Mouse (Mus musculus): ENCODE data around the gene Gm26965.

Gene Gm26965

DNA sequence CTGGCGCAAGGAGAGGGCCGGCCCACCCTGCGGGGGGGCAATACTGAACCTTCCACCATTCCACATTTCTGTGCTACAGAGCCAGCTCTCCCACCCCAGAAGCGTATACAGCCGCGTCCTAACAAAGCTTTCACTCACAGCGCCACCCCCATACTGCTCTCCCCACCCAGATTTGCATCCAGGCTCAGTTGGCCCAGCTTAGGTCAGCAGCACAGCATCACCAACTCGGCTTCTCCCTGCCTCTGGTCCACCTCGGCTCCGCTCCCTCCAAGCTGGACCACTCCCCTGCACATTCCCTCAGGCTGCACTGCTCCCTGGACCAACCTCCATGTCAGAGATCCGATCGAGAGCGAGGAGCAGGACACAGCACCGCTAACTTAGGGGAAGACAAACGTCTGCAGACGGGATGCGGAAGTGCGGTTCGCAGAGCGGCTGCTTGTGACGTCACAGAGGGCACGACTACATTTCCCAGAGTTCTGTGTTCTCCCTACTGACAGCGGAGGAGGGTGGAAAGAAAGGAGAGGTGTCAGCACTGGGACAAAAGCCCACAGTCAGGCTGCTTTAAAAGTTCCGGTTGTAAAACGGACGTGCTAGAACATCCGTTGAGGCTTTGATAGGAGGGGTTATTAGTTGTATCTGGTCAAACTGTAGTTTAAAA, at the start of gene Gm26965, which contains the start of gene Zfp87:
Gene Gm26965 (minus strand): TSS at position 399 of the 658 bp plus-strand sequence.
Gene Zfp87 (minus strand): TSS at position 425 of the 658 bp plus-strand sequence.
- DNase-seq (ENCODE audit: low read depth): peak; percentile 98

GRCm38 (mm10) chr13:67572591-67573189, 46.7 kb upstream of the Gm26965 start:
- DNase-seq (ENCODE audit: low read depth): no peak

- no peak for DNase-seq (ENCODE audit: low read depth)
Observed at GRCm38 (mm10) chr13:67553730-67554129, 27.8 kb upstream of the Gm26965 start, which contains the start of gene Zfp748. Gene Zfp748, minus strand, starts transcription at chr13:67553830.

DNA sequence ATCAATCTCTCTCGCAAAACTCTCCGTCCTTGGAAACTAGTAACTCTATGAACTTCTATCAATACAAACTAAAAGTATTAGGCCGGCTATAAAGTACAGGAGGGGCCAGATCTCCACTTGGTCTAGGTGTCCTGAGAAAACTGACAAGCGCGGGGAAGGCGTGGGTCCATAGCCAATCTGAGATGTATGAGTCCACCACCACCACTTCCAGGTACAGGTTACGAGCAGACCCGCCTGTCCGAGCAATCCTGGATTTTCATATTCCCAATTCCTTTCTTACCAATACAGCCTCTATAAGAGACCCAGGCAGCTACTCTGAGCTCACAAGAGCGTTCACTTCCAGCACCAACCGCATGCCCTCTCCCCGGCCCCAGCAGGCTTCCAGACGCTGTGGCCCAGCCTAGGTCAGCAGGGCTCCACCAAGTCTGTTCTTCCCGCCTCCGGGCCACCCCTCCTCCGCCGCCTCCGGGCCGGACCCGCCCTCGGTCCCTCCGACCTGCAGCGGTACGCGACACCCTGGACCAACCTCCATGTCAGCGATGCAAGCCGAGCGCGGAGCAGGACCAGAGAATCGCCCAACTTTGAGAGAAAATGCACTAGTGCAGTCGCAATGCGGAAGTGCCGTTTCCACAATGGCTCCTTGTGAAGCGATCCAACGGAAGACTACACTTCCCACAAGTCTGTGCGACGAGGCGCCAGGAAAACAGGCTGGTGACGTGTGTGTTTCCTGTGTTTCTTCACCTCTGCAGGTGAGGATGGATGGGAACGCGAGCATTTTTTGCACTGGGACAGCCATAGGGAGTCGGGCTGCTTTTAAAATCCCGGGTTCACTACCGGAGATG, 26.8 kb upstream of the Gm26965 start:
- peak; percentile 89 for DNase-seq (ENCODE audit: low read depth)

DNA sequence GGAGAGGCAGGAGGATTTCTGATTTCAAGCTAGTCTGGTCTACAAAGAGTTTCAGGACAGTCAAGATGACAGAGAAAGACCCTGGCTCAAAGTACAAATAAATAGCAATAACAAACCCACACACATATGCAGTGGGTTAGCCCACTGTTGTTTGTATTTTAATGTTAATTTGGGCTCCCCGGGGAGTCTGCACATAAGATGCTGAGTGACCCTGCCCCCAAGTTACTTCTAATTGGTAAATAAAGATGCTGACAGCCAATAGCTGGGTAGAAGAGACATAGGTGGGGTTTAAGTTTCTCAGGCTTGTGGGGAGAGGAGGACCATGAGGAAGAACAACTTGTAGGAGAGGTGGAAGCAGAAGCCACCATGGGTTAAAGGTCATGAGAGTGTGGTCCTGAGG, 20.0 kb upstream of the Gm26965 start:
- no peak for DNase-seq (ENCODE audit: low read depth)

DNA sequence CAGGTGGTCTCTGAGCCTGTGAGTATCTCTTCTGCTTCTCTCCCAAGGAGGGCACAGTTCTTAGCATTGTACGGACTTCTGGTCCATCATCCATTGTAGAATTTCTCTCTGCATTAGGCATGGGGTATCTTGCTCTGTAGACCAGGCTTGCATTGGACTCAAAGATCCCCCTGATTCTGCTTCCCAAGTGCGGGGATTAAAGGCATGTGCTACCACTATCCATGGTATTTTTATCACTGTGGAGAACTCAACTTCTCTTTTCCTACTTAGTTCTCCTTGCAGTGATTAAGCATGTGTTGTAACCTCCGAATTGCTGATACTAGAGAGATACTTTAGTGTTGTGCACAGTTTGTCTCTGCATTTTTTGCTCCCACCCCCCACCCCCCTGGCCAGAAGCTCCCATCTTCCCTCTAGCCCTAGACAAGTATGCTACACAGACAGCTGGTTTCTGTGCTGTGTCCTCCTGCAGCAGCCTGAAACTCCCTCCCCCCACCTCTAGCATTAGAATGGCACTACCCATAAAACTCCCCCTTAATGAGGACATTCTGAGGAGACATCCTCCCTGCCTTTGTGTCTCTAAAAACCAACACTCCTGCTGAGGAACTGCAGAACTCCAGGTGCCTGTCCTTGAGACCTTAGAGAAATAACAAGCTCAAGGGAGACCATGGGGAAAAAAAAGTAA, 1.2 kb upstream of the Gm26965 start:
- DNase-seq (ENCODE audit: low read depth): no peak

DNA sequence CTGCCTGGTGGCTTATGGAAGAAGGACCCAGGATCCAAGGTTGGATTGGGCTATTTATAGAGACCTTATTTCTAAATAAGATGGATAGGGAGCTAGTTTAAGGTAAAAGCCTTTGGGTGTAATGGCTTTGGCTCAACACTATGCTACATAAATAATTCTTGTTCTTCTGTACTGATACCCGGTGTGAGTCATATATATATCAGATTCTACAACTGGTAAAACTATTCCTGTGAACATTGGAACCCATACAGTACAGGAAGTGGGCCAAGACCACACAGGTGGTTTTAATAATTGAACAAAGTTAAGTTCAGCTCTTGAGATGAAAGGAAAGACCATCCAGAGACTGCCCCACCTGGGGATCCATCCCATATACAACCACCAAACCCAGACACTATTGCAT, 25.0 kb downstream of the Gm26965 start:
- no peak for DNase-seq (ENCODE audit: low read depth)

DNA sequence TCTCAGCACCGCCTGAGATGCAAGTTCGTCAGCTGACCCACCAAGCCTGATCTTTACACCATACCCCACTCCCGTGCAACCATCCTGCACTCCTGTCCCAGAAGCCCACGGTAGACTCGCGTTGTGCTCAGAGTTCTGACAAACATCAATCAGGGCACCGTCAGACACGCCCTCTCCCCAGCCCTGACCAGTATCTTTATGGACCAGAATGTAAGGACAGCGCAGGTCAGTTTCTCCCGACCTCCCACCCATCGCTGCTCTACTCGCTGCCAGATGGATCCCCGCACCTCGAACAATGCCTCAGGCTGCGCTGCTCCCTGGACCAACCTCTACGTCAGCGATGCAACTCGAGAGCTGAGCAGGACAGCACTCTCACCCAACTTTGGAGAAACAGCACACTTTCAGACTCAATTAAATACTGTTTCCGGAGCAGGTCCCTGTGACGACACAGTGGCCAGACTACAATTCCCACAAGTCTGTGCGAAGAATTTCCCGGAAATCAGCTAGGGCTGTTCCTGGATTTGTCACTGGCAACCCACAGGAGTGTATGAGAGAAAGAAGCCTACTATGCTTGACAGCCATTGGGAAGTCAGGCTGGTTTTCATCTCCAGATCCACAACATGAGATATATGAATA, 25.7 kb downstream of the Gm26965 start, which contains the start of gene Zfp58:
Gene Zfp58 (minus strand): TSS at position 472 of the 636 bp plus-strand sequence.
- DNase-seq (ENCODE audit: low read depth): peak; percentile 92

DNA sequence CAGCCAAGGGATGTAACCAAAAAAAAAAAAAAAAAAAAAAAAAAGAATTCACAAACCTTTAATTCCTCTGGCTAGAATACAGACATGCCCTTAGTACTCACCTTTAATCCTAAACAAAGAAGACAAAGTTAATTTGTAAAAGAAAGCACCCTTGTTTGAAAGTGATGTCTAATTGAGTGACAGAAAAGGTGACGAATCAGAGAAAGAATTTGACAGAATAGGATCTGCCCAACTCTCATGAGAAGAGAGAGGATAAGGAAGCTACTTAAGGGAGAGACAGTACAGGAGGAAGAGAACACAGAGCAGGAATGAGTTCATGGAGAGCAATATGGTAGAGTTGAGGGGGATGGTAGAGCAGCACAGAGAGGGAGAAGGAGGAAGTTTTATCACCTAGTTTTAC, 30.3 kb downstream of the Gm26965 start:
- no peak for DNase-seq (ENCODE audit: low read depth)

- DNase-seq (ENCODE audit: low read depth): no peak
Observed at GRCm38 (mm10) chr13:67484424-67484811, 41.5 kb downstream of the Gm26965 start.

GRCm38 (mm10) chr13:67483625-67484423, 42.1 kb downstream of the Gm26965 start, which contains the start of gene Zfp874b:
Gene Zfp874b, minus strand, starts transcription at chr13:67484258.
- peak; percentile 94 for DNase-seq (ENCODE audit: low read depth)

GRCm38 (mm10) chr13:67481528-67481927, 44.4 kb downstream of the Gm26965 start:
- DNase-seq (ENCODE audit: low read depth): peak; percentile 49

GRCm38 (mm10) chr13:67469274-67469673, 56.7 kb downstream of the Gm26965 start:
- DNase-seq (ENCODE audit: low read depth): no peak

DNA sequence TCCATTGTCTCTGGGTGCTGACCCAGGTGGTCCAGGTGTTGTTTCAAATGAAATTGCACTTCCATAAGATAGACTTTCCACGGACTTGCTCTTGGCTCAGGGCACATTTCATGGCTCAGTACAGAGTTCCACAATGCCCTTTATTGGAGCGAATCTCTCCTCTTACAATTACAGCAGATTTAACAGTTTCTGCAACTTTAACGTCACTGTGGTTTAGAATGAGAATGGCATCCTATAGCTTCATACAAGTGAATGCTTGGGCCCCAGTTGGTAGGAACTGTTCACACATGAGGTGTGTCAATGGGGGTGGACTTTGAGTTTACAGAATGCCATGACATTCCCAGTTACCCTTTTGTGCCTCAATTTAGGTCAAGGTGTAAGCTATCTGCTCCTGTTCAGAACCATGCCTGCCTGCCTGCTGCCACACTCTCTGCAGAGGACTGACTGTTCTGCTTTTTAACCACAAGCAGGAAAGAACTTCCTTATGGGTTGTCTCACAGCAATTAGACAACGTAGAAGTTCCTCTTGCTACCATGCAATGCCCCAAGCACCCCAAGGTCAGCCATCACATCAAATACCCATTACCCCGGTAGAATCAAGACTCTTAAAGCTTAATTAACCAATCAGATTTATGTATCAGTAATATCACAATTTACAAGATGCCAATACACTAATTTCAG, 62.3 kb downstream of the Gm26965 start:
- DNase-seq (ENCODE audit: low read depth): peak; percentile 73

DNA sequence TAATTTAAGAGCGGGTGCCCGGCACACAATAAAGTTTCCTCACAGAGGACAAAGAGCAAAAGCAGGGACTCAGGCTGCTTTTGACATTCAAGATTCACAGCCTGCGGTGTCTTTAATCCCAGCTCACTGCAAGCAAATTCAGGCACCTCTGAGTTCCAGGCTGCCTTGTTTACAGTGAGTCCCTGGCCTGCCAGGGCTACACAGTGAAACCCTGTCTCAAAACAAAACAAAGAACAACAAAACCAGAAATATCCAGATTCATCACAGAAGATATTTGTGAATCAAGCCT, 74.0 kb downstream of the Gm26965 start:
- DNase-seq (ENCODE audit: low read depth): no peak

- peak; percentile 90 for DNase-seq (ENCODE audit: low read depth)
Observed at GRCm38 (mm10) chr13:67451172-67452020, 74.6 kb downstream of the Gm26965 start, which contains the start of gene Zfp874a. Gene Zfp874a, minus strand, starts transcription at chr13:67451624.
